Mouse (Mus musculus) erythroblast, embryonic 14.5 days (primary cell): ENCODE results near the gene Rab33b. TPM values are rescaled to one million over a fixed set of nuclear protein-coding genes. Genes with fewer than 3 reads are reported as not detected.

ENCODE experiments used
- H3K27me3 ChIP-seq: 2 replicates; pipeline ENCODE4 v1.6.1; 2012; ENCODE audit warnings: inconsistent platforms; ENCODE audit not compliant: control insufficient read depth
- H3K36me3 ChIP-seq: 2 replicates; pipeline ENCODE4 v1.6.1; 2012; ENCODE audit warnings: mild to moderate bottlenecking, inconsistent platforms; ENCODE audit not compliant: control insufficient read depth
- H3K4me1 ChIP-seq: 2 replicates; pipeline ENCODE4 v1.6.1; 2012; ENCODE audit warnings: inconsistent platforms; ENCODE audit not compliant: control insufficient read depth
- H3K4me3 ChIP-seq: replicated peaks from 2 replicates; pipeline ENCODE3; 2012; ENCODE audit warnings: moderate library complexity, mild to moderate bottlenecking, inconsistent platforms
- H3K9me3 ChIP-seq: 2 replicates; pipeline ENCODE4 v1.6.1; 2012; ENCODE audit warnings: low read length, inconsistent platforms, mixed read lengths; ENCODE audit not compliant: control insufficient read depth
- GATA1 ChIP-seq: IDR thresholded peaks from 2 replicates; pipeline ENCODE4 v1.6.1; 2012; ENCODE audit warnings: low read length, inconsistent platforms, mixed read lengths
- TAL1 ChIP-seq: IDR thresholded peaks from 3 replicates; pipeline ENCODE4 v1.6.1; 2012; ENCODE audit warnings: low read length, inconsistent platforms, mixed read lengths
- polyA plus RNA-seq: library from polyadenylated mRNA; stranded (reverse); fragments of >175 nt; gene quantifications from 2 replicates; pipeline ENCODE4 v1.2.3, GENCODE M21; 2012

Gene Rab33b
- polyA plus RNA-seq, 1 experiment, result 0.18 TPM

DNA sequence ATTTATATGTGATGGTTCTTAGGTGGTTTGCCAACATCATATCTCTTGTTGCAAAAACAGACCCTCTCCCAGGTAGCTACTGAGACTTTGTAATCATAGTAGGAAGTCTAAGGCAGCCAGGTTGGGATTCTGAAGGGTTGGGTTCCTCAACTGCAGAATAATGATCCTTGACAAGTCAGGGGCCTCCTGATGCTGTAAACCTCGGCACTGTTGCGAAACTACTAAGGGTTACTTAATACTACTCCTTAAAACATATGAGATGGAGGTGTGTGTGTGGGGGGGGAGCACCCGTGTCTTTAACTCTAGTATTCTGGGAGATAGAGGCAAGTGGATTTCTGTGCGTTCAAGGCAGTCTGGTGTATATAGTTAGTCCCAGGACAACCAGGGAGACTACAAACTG, 1.6 kb downstream of the Rab33b start:
- Histone ChIP-seq H3K9me3 (no peaks in the 10 kb centered on the region), H3K27me3 (no peaks in the 10 kb centered on the region), H3K36me3 (no peaks in the 10 kb centered on the region; the same call in 1 of the 2 replicates), H3K4me1 (peaks cover 28% of the 10 kb centered on the region), H3K4me3 (no peak overlapping the region)
- TF ChIP-seq GATA1 (no peak), TAL1 (no peak)

DNA sequence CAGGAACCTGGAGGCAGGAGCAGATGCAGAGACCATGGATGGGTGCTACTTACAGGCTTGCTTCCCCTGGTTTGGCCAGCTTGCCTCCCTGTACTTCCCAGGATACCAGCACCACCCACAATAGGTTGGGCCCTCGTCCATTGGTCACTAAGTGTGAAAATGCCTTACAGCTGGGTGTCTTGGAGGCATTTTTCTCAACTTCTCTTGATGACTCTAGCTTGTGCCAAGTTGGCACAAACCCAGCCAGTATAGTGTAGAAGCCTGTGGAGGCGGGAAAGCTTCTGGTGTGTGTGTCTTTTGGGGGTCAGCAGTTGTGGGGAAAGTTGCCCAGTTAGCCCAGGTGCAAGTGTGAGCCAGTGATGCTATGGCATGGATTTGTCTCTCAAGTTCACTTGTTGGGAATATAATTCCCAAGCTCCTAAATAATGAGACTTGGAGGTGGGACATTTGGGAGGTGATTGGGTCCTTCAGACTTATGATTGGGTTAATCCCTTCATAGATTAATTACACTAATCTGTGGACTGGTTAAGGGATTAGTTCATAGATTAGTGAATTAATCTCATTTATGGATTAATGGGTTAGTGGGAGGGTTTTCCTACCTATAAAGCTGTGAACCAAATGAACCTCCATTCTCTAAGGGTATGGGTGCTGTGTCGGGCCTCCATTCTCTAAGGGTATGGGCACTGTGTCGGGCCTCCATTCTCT, 2.9 kb downstream of the Rab33b start:
- H3K4me3 ChIP-seq, result no peak overlapping the region
- no peak for TF ChIP-seq TAL1
- no peak for TF ChIP-seq GATA1
- no peaks in the 10 kb centered on the region for H3K27me3 ChIP-seq
- no peaks in the 10 kb centered on the region; the same call in 1 of the 2 replicates for H3K36me3 ChIP-seq
- peaks cover 28% of the 10 kb centered on the region for H3K4me1 ChIP-seq
- no peaks in the 10 kb centered on the region for H3K9me3 ChIP-seq

DNA sequence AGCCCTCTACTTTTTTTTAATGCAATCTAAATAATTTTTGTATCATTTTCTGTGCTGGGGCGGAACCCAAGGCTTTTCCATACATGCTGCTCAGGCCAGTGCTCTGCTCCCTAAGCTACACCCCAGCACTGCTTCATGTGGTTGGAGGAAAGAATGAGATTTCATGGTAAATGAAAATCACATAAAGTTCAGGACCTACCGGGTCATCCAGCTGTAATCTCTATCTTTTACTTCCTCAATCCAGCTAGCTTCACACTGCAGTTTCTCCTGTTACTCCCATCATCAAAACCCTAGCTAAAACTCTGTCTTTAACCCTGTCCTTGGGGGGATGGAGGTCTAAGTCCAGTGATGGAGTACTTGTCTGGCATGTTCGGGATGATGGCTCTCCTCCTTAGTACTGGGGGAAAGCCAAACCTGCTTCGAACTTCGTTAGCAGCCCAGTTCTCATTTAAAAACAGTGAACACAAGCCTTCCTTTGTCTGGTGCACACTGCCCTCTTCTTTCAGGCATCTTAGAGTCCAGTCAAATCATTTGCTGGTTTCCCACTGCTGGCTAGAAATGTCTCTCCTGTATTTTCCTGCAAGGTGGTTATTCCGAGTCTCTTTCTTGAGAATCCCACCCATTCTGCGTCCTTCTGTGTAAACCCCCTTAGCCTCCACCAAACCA, 6.5 kb downstream of the Rab33b start:
- TF ChIP-seq GATA1 (no peak), TAL1 (no peak)
- Histone ChIP-seq H3K36me3 (peaks cover 18% of the 10 kb centered on the region), H3K4me1 (peaks cover 6% of the 10 kb centered on the region), H3K9me3 (no peaks in the 10 kb centered on the region), H3K27me3 (no peaks in the 10 kb centered on the region), H3K4me3 (no peak overlapping the region)

DNA sequence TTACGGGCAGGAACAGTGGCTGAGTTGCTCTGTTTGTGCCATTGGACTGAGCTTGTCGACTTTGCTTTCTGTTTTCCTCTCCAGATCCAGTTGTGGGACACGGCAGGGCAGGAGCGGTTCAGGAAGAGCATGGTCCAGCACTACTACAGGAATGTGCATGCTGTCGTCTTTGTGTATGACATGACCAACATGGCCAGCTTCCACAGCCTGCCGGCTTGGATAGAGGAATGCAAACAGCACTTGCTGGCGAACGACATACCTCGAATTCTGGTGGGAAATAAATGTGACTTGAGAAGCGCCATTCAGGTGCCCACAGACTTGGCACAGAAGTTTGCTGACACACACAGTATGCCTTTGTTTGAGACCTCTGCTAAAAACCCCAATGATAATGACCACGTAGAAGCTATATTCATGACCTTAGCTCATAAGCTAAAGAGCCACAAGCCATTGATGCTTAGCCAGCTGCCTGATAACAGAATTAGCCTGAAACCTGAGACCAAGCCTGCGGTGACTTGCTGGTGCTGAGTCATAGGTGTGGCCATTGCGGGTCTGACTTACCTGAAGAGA, 9.6 kb downstream of the Rab33b start:
- no peaks in the 10 kb centered on the region for H3K27me3 ChIP-seq
- H3K4me3 ChIP-seq, result no peak overlapping the region
- peaks cover 2% of the 10 kb centered on the region; the same call in 1 of the 2 replicates for H3K4me1 ChIP-seq
- TF ChIP-seq GATA1 (no peak), TAL1 (no peak)
- peaks cover 18% of the 10 kb centered on the region for H3K36me3 ChIP-seq
- H3K9me3 ChIP-seq, result no peaks in the 10 kb centered on the region

DNA sequence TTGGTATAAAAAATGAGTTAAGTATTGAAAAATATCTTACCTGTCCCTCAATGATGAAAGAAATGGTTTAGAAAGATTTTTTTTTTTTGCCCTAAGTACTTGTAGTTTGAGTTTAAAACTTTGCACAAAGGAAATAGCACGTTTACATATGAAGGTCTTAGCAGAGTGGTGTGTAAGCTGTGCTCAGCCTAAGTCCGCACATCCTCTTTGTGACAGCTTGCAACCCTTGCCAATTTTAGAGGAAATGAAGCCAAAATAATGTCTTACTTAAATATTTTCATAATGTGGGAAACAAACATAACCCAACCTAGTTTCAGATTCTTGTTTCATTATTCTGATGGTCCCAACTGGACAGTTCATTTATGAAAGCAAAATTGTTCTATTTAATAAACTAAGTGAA, 10.7 kb downstream of the Rab33b start:
- Histone ChIP-seq H3K27me3 (no peaks in the 10 kb centered on the region), H3K36me3 (peaks cover 18% of the 10 kb centered on the region), H3K9me3 (no peaks in the 10 kb centered on the region), H3K4me3 (no peak overlapping the region), H3K4me1 (peaks cover 2% of the 10 kb centered on the region; the same call in 1 of the 2 replicates)
- TF ChIP-seq GATA1 (no peak), TAL1 (no peak)

DNA sequence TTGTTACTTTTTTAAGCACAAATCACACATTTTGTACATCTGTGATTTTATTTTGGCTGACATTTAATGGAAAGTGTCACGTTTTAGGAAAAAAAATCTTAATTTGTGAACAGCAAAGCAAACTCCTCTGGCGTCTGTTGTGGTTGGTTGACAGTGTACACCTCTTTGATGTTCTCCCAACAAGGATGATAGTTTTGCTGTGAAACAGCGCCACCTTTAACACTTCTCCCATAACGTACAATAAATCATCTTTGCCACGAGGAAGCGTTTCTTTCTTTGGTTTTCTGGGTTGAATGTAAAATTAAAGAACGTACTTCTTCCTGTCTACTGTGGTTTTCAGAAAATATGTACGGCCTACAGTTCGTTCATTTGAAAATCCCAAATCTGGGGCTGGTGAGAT, 11.9 kb downstream of the Rab33b start:
- TF ChIP-seq TAL1, result no peak
- Histone ChIP-seq H3K36me3 (peaks cover 18% of the 10 kb centered on the region), H3K9me3 (no peaks in the 10 kb centered on the region), H3K27me3 (no peaks in the 10 kb centered on the region), H3K4me1 (peaks cover 2% of the 10 kb centered on the region; the same call in 1 of the 2 replicates), H3K4me3 (no peak overlapping the region)

DNA sequence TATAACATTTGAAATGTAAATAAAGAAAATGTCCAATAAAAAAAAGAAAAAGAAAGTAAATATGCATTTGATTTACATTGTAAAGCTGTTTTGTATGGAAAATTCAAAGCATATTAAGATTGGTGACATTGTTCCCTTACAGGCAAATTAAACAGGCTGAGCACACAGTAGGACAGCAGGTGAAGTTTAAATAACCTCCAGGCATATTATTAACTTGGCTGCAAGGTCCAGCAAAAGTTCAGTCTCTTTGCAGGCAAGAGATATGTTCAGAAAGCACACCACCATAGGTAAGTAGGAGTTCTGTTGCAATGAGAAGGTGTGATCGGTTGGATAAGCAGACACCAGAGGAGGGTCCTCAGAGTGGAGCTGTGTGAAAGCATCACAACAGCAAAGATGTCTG, 14.3 kb downstream of the Rab33b start:
- Histone ChIP-seq H3K36me3 (peaks cover 14% of the 10 kb centered on the region), H3K4me1 (peaks cover 2% of the 10 kb centered on the region; the same call in 1 of the 2 replicates), H3K27me3 (no peaks in the 10 kb centered on the region), H3K4me3 (no peak overlapping the region), H3K9me3 (no peaks in the 10 kb centered on the region)
- no peak for TF ChIP-seq GATA1
- no peak for TF ChIP-seq TAL1

DNA sequence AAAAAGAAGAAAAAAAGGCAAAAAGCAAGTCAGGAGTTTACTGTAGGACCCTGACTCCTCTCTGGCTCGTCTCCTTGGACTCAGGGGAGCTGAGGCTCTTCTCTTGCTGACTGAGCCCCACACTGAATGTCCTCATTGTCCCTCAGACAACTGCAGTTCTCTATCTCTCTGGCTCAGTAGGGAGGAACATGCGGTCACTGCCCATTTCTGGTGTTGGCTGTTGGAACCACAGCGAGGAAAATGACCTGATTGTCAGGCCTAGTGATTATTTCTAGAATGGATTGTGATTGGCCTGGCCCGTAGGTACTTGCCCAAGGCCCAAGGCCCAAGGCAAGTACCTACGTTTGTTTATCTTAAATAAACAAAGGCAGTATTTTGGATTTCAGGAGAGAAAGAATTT, 14.9 kb downstream of the Rab33b start:
- Histone ChIP-seq H3K27me3 (no peaks in the 10 kb centered on the region), H3K4me1 (peaks cover 2% of the 10 kb centered on the region; the same call in 1 of the 2 replicates), H3K36me3 (peaks cover 8% of the 10 kb centered on the region), H3K9me3 (no peaks in the 10 kb centered on the region), H3K4me3 (no peak overlapping the region)
- TF ChIP-seq GATA1 (no peak), TAL1 (no peak)

DNA sequence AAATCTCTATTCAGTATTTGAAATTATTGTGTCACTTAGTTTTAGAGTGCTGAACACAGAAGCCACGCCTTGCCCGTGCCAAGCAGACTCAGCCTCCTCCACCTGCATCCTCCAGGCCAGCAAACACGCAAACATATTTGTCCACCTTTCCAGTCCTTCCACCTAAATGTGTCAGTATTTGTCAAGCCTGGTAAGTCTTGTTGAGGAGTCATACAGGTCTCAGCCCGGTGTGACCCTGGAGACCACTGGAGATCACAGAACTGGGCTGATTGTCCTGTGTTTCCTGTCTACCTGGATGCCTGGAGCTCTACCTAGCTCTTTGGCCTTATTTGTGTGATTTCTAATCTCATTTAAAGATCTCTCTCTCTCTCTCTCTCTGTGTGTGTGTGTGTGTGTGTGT, 16.2 kb downstream of the Rab33b start:
- no peak overlapping the region for H3K4me3 ChIP-seq
- peaks cover 2% of the 10 kb centered on the region; the same call in 1 of the 2 replicates for H3K4me1 ChIP-seq
- no peaks in the 10 kb centered on the region for H3K9me3 ChIP-seq
- no peak for TF ChIP-seq TAL1
- no peak for TF ChIP-seq GATA1
- peaks cover 2% of the 10 kb centered on the region; the same call in 1 of the 2 replicates for H3K36me3 ChIP-seq
- H3K27me3 ChIP-seq, result no peaks in the 10 kb centered on the region
